Mouse (Mus musculus): ENCODE results near the gene Dph2. TPM values are rescaled to one million over a fixed set of nuclear protein-coding genes. Genes with fewer than 3 reads are reported as not detected.
A peak's percentile ranks its signal among the peaks of the same experiment; 100 is the strongest.

Gene Dph2
- polyA plus RNA-seq, 1 experiment from 2014 or later, result 7.8 TPM

DNA sequence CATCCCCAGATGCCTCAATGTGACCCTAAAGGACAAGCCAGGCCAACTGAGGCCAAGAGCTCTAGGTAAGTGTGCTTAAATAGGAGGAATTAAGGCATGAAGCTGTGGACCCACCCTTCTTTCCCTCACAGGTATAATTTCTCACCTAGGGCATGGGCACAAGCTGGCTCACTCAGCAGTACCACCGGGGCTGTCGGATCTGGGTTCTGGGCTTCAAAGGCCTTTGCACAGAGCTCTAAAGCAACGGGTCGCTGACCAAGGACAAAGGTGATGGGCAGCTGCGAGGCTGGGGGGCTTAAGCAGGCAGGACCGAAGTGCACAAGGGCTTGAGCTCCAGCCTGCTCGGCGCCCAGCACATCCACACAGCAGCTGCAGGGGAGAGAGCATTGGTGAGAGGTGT is 1.1 kb downstream of the Dph2 start:
- H3K27ac ChIP-seq (ENCODE audit: low read length), result no peak overlapping the region
- H3K36me3 ChIP-seq (ENCODE audit: insufficient read depth, low read length), result no peaks in the 10 kb centered on the region
- DNase-seq (ENCODE audit: low spot score) (no peak), ATAC-seq (no peak)
- no peak overlapping the region for H3K9ac ChIP-seq (replicated peaks; ENCODE audit: low read depth)
- TF ChIP-seq CTCF (IDR thresholded peaks at IDR 0.05) (no peak), EP300 (IDR thresholded peaks at IDR 0.05) (no peak)
- H3K9me3 ChIP-seq (ENCODE audit: low read length), result no peaks in the 10 kb centered on the region
- WGBS, result 91% methylated on average over 8 of the region's 8 CpGs
- H3K27me3 ChIP-seq (replicated peaks; ENCODE audit: insufficient read depth, low read length), result no peaks in the 10 kb centered on the region
- no peak overlapping the region for H3K4me2 ChIP-seq (replicated peaks; ENCODE audit: low read depth, low read length)
- H3K4me1 ChIP-seq (ENCODE audit: insufficient read depth, low read depth, low read length), result peaks cover 6% of the 10 kb centered on the region; the same call in 1 of the 2 replicates
- H3K4me3 ChIP-seq (ENCODE audit: low read depth, low read length), result no peak overlapping the region

DNA sequence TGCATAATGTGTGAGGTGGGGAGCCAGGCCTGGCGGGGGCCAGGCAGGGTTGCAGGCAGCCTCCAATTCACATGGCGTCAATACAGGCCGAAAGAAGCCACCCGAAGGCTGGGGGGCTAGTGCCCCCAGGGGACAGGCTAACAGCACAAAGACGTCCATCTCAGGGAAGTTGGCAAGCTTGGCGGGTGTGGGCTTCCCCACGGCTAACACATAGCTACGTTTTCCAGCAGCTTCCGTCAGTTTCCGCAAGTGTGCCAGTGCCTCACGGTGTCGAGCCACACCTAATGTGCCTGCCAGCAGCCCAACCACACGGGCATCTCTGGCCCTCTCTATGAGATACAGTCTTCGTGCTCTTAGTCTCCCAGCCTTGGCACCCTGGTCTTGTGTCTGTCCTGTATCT is 1.8 kb downstream of the Dph2 start:
- peaks cover 6% of the 10 kb centered on the region; the same call in 1 of the 2 replicates for H3K4me1 ChIP-seq (ENCODE audit: insufficient read depth, low read depth, low read length)
- no peak overlapping the region for H3K9ac ChIP-seq (replicated peaks; ENCODE audit: low read depth)
- H3K4me2 ChIP-seq (replicated peaks; ENCODE audit: low read depth, low read length), result no peak overlapping the region
- no peaks in the 10 kb centered on the region for H3K9me3 ChIP-seq (ENCODE audit: low read length)
- H3K36me3 ChIP-seq (ENCODE audit: insufficient read depth, low read length), result 0 out of 2 replicates have a peak, but pooled peaks cover 5% of the 10 kb centered on the region
- DNase-seq (ENCODE audit: low spot score), result no peak
- no peak for TF ChIP-seq EP300 (IDR thresholded peaks at IDR 0.05)
- TF ChIP-seq CTCF (IDR thresholded peaks at IDR 0.05), result no peak
- H3K27ac ChIP-seq (ENCODE audit: low read length), result no peak overlapping the region
- H3K4me3 ChIP-seq (ENCODE audit: low read depth, low read length), result no peak overlapping the region
- no peak for ATAC-seq
- no peaks in the 10 kb centered on the region for H3K27me3 ChIP-seq (replicated peaks; ENCODE audit: insufficient read depth, low read length)
- WGBS, result 87% methylated on average over 13 of the region's 14 CpGs

GRCm38 (mm10) chr4:117889471-117889870 is 2.4 kb downstream of the Dph2 start:
- Histone ChIP-seq H3K4me1 (ENCODE audit: insufficient read depth, low read depth, low read length) (peaks cover 6% of the 10 kb centered on the region; the same call in 1 of the 2 replicates), H3K4me3 (ENCODE audit: low read depth, low read length) (no peak overlapping the region), H3K36me3 (ENCODE audit: insufficient read depth, low read length) (peaks cover 6% of the 10 kb centered on the region; the same call in 1 of the 2 replicates), H3K9me3 (ENCODE audit: low read length) (no peaks in the 10 kb centered on the region), H3K27ac (ENCODE audit: low read length) (no peak overlapping the region), H3K9ac (replicated peaks; ENCODE audit: low read depth) (no peak overlapping the region), H3K27me3 (replicated peaks; ENCODE audit: insufficient read depth, low read length) (no peaks in the 10 kb centered on the region), H3K4me2 (replicated peaks; ENCODE audit: low read depth, low read length) (no peak overlapping the region)
- no peak for ATAC-seq
- DNase-seq (ENCODE audit: low spot score), result no peak
- TF ChIP-seq EP300 (IDR thresholded peaks at IDR 0.05) (no peak), CTCF (IDR thresholded peaks at IDR 0.05) (no peak)
- 89% methylated on average over 15 of the region's 15 CpGs for WGBS

- Histone ChIP-seq H3K9me3 (ENCODE audit: low read length) (no peaks in the 10 kb centered on the region), H3K4me1 (ENCODE audit: insufficient read depth, low read depth, low read length) (peaks cover 10% of the 10 kb centered on the region; the same call in 1 of the 2 replicates), H3K9ac (replicated peaks; ENCODE audit: low read depth) (no peak overlapping the region), H3K36me3 (ENCODE audit: insufficient read depth, low read length) (peaks cover 11% of the 10 kb centered on the region; the same call in 1 of the 2 replicates), H3K27ac (ENCODE audit: low read length) (no peak overlapping the region), H3K27me3 (replicated peaks; ENCODE audit: insufficient read depth, low read length) (no peaks in the 10 kb centered on the region), H3K4me2 (replicated peaks; ENCODE audit: low read depth, low read length) (no peak overlapping the region), H3K4me3 (ENCODE audit: low read depth, low read length) (no peak overlapping the region)
- DNase-seq (ENCODE audit: low spot score) (no peak), ATAC-seq (no peak)
- TF ChIP-seq EP300 (IDR thresholded peaks at IDR 0.05), result no peak
- no peak for TF ChIP-seq CTCF (IDR thresholded peaks at IDR 0.05)
- 73% methylated on average over 2 of the region's 2 CpGs for WGBS
Measured at GRCm38 (mm10) chr4:117887920-117888319, 3.9 kb downstream of the Dph2 start.

- Histone ChIP-seq H3K36me3 (ENCODE audit: insufficient read depth, low read length) (peaks cover 11% of the 10 kb centered on the region; the same call in 1 of the 2 replicates), H3K27ac (ENCODE audit: low read length) (peak within 1 kb of the TSS; percentile 66; the same call in 1 of the 2 replicates), H3K4me1 (ENCODE audit: insufficient read depth, low read depth, low read length) (peaks cover 10% of the 10 kb centered on the region; the same call in 1 of the 2 replicates), H3K4me3 (ENCODE audit: low read depth, low read length) (peak within 1 kb of the TSS; percentile 90), H3K9me3 (ENCODE audit: low read length) (no peaks in the 10 kb centered on the region), H3K4me2 (replicated peaks; ENCODE audit: low read depth, low read length) (peak within 1 kb of the TSS; percentile 95), H3K9ac (replicated peaks; ENCODE audit: low read depth) (peak within 1 kb of the TSS; percentile 78), H3K27me3 (replicated peaks; ENCODE audit: insufficient read depth, low read length) (no peaks in the 10 kb centered on the region)
- DNase-seq (ENCODE audit: low spot score) (peak; percentile 95), ATAC-seq (peak; percentile 94)
- WGBS, result under 1% methylated on average over 23 of the region's 37 CpGs
- TF ChIP-seq CTCF (IDR thresholded peaks at IDR 0.05), result 0 out of 2 replicates have a peak, but pooled peaks have one; percentile 4
- TF ChIP-seq EP300 (IDR thresholded peaks at IDR 0.05), result no peak
Measured at GRCm38 (mm10) chr4:117887133-117887532, 4.7 kb downstream of the Dph2 start, which contains the start of gene Atp6v0b. Atp6v0b (minus strand) TSS chr4:117887333.

DNA sequence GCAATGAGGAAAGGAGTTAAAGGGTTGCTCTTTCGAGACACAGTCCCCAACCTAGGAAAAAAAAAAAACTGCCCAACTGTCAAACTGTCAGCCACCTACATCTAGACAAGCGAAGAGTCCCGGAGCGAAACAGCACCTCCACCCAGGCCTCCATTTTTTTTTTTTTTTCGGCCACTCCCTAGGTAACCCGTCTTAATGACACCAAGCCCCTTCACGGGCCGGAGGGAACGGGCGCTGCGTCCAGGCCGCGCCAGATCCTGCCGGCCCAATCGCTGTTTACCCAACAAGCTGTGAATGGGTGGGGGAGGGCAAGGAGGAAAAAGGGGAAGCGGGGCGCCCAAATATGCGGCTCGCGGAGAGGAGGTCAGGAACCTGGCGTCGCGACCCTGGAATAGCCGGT is 5.2 kb downstream of the Dph2 start:
- Histone ChIP-seq H3K9me3 (ENCODE audit: low read length) (no peaks in the 10 kb centered on the region), H3K4me3 (ENCODE audit: low read depth, low read length) (peak overlapping the region; percentile 90), H3K9ac (replicated peaks; ENCODE audit: low read depth) (peak overlapping the region; percentile 78), H3K4me1 (ENCODE audit: insufficient read depth, low read depth, low read length) (peaks cover 10% of the 10 kb centered on the region; the same call in 1 of the 2 replicates), H3K36me3 (ENCODE audit: insufficient read depth, low read length) (peaks cover 11% of the 10 kb centered on the region; the same call in 1 of the 2 replicates), H3K27me3 (replicated peaks; ENCODE audit: insufficient read depth, low read length) (no peaks in the 10 kb centered on the region), H3K27ac (ENCODE audit: low read length) (peak overlapping the region; percentile 66; the same call in 1 of the 2 replicates), H3K4me2 (replicated peaks; ENCODE audit: low read depth, low read length) (peak overlapping the region; percentile 95)
- DNase-seq (ENCODE audit: low spot score), result peak; percentile 34
- peak; percentile 30 for ATAC-seq
- under 1% methylated on average over 23 of the region's 24 CpGs for WGBS
- TF ChIP-seq EP300 (IDR thresholded peaks at IDR 0.05) (no peak), CTCF (IDR thresholded peaks at IDR 0.05) (no peak)

Measured in lung, postnatal 0 days (tissue).